Mouse (Mus musculus) embryonic fibroblast, embryonic 13.5 days (primary cell): Measurements from ENCODE around the gene Timp3.

Source experiments
- CTCF ChIP-seq: IDR thresholded peaks from 2 replicates; pipeline ENCODE4 v1.5.1; 2011; ENCODE audit warnings: mild to moderate bottlenecking, control low read depth, low read length, moderate library complexity, borderline replicate concordance; ENCODE audit not compliant: insufficient read depth
- POLR2A ChIP-seq: IDR thresholded peaks from 2 replicates; pipeline ENCODE4 v1.6.1; 2011; ENCODE audit warnings: low read depth, mild to moderate bottlenecking, control low read depth, low read length, moderate library complexity

DNA sequence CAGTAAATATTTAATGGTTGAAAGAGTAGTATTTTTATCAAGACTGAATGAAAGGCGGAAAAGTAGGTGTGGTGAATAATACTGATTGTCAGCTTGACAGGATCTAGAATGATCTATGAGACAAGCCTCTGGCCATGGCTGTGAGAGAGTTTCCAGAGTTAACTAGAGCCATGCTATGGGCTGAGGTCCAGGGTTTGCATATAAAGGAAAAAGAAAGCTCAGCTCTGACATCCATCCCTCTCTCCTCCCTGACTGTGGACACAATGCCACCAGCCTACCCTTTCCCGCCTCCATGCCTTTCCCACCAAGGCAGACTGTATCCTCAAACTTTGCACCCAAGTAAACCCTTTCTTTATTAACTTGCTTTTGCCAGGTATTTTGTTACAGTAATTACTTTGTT lies 73.9 kb downstream of the Timp3 start:
- no peak for TF ChIP-seq POLR2A
- no peak for TF ChIP-seq CTCF
